Mouse (Mus musculus): ENCODE data around the gene Ctnnal1. TPM values are rescaled to one million over a fixed set of nuclear protein-coding genes. Genes with fewer than 3 reads are reported as not detected.
A peak's percentile ranks its signal among the peaks of the same experiment; 100 is the strongest.

Gene Ctnnal1
- polyA plus RNA-seq (2014; fragmentation: Nextera tagmentation; extraction: Ambion mirVana): 20.2 and 22.1 TPM in 2 replicates

DNA sequence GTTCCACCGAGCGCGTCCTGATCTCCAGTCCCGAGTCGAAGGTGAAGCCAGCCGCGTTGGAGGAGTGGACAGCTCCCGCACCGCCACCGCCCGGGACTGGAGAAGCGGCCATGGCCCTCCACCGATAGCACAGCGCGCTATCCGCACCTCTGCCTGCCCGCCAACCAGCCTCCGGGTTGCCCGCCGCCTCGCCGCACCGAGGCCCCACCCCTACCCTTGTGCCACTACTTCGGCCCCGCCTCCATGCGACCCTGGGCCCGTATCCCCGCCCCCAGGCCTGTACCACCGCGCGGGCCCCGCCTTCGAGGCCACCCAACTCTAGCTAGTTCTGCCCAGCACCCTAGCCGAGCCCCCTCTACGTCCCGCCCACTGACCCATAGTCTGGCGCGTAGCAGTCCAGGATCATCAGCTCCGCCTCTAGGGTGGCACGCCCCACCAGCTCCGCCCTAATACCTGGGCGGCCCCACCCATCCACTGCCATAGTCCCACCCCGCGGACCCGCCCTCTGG is at the start of gene Ctnnal1:
Gene Ctnnal1, minus strand, starts transcription at position 186 of the 509 bp plus-strand sequence.
- DNase-seq: peak; percentile 91
- peak; percentile 97 for ATAC-seq (ENCODE audit: insufficient read depth)
- no peak for TF ChIP-seq CTCF (IDR thresholded peaks at IDR 0.05; ENCODE audit: low read depth)
- Histone ChIP-seq H3K27ac (ENCODE audit: low read depth) (peak within 1 kb of the TSS; percentile 86), H3K27me3 (ENCODE audit: insufficient read depth, low read length) (no peaks in the 10 kb centered on the region), H3K9me3 (ENCODE audit: low read depth, low read length) (no peaks in the 10 kb centered on the region), H3K36me3 (ENCODE audit: insufficient read depth) (0 out of 2 replicates have a peak, but pooled peaks cover 2% of the 10 kb centered on the region), H3K4me3 (ENCODE audit: low read depth, low read length) (peak within 1 kb of the TSS; percentile 78), H3K4me2 (peak within 1 kb of the TSS; percentile 87), H3K9ac (peak within 1 kb of the TSS; percentile 68), H3K4me1 (ENCODE audit: insufficient read depth) (no peaks in the 10 kb centered on the region)
- WGBS: under 1% methylated on average over 44 of the region's 45 CpGs

DNA sequence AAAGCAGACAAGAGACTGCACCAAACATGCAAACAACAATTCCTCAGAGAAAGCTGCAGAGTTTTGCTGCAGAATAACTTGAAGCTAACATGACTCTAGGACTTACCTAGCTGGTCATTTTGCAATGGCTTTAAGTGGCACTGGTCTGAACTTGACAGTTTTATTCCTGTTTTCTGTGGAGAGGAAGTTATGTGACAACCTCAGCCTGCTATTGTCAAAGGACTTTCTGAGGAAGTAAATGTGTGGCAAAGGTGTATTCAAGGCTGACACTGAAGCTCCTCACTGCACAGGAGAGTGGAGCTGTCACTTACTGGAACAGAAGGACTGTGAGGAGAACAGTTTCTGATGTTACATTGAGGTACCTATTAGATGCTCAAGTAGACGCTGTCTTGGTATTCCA is 49.8 kb upstream of the Ctnnal1 start:
- no peak for TF ChIP-seq CTCF (IDR thresholded peaks at IDR 0.05; ENCODE audit: low read depth)
- H3K9ac ChIP-seq: no peak overlapping the region
- DNase-seq (no peak), ATAC-seq (ENCODE audit: insufficient read depth) (no peak)
- H3K27ac ChIP-seq (ENCODE audit: low read depth): no peak overlapping the region
- H3K27me3 ChIP-seq (ENCODE audit: insufficient read depth, low read length): no peaks in the 10 kb centered on the region
- H3K36me3 ChIP-seq (ENCODE audit: insufficient read depth): peaks cover 58% of the 10 kb centered on the region
- no peak overlapping the region for H3K4me3 ChIP-seq (ENCODE audit: low read depth, low read length)
- no peaks in the 10 kb centered on the region for H3K4me1 ChIP-seq (ENCODE audit: insufficient read depth)
- no peak overlapping the region for H3K4me2 ChIP-seq
- 78% methylated on average over 1 of the region's 1 CpGs for WGBS
- no peaks in the 10 kb centered on the region for H3K9me3 ChIP-seq (ENCODE audit: low read depth, low read length)

DNA sequence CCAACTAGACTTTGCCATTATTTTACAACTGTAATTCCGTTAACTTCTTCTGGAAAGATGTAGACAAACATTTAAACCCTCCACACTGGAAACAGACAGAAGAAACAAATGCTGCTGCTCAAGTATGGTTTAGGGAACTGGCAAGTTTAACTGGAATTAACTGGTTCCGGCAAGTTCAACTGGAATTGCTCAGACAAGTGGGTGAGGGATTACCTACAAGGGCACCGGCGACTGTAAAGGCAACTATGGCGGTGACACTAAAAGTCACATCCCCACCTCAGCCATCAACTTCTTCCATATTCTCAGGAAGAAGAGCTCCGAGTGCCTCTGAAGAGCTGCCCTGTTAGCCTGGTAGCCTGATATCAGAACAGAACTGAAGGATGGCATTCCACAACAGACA is 49.4 kb upstream of the Ctnnal1 start:
- 93% methylated on average over 6 of the region's 6 CpGs for WGBS
- Histone ChIP-seq H3K4me2 (no peak overlapping the region), H3K9ac (no peak overlapping the region), H3K9me3 (ENCODE audit: low read depth, low read length) (no peaks in the 10 kb centered on the region), H3K4me3 (ENCODE audit: low read depth, low read length) (no peak overlapping the region), H3K27me3 (ENCODE audit: insufficient read depth, low read length) (no peaks in the 10 kb centered on the region), H3K4me1 (ENCODE audit: insufficient read depth) (no peaks in the 10 kb centered on the region), H3K36me3 (ENCODE audit: insufficient read depth) (peaks cover 62% of the 10 kb centered on the region), H3K27ac (ENCODE audit: low read depth) (no peak overlapping the region)
- ATAC-seq (ENCODE audit: insufficient read depth): no peak
- TF ChIP-seq CTCF (IDR thresholded peaks at IDR 0.05; ENCODE audit: low read depth): no peak
- DNase-seq: no peak

DNA sequence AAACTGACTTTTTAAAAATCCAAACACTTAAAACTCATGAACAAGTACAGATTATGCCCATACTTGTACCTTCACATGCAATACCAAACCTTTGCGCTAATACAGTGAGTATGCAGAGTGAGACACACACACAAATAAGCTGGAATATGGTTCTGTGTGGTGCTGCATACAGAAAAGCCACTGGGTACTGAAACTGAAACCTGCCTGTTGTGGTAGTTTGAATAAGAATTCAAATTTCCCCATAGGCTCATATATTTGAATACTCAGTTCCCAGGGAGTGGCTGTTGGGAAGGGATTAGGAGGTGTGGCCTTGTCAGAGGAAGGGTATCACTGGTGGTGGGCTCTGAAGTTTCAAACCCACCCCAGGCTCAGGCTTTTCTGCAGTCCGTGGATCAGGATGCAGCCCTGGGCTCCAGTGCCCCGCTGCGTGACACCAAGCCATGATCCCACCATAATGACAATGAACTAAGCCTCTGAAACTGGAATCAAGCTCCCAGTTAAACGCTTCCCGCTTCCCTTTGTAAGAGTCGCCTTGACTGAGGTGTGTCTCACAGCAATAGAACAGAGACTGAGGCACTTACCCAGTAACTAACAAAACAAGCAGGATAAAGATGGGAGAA is 47.5 kb upstream of the Ctnnal1 start:
- 93% methylated on average over 7 of the region's 7 CpGs for WGBS
- no peak for ATAC-seq (ENCODE audit: insufficient read depth)
- Histone ChIP-seq H3K36me3 (ENCODE audit: insufficient read depth) (peaks cover 77% of the 10 kb centered on the region), H3K27ac (ENCODE audit: low read depth) (no peak overlapping the region), H3K4me1 (ENCODE audit: insufficient read depth) (no peaks in the 10 kb centered on the region), H3K9me3 (ENCODE audit: low read depth, low read length) (no peaks in the 10 kb centered on the region), H3K4me2 (no peak overlapping the region), H3K9ac (no peak overlapping the region), H3K4me3 (ENCODE audit: low read depth, low read length) (no peak overlapping the region), H3K27me3 (ENCODE audit: insufficient read depth, low read length) (no peaks in the 10 kb centered on the region)
- no peak for DNase-seq
- no peak for TF ChIP-seq CTCF (IDR thresholded peaks at IDR 0.05; ENCODE audit: low read depth)

DNA sequence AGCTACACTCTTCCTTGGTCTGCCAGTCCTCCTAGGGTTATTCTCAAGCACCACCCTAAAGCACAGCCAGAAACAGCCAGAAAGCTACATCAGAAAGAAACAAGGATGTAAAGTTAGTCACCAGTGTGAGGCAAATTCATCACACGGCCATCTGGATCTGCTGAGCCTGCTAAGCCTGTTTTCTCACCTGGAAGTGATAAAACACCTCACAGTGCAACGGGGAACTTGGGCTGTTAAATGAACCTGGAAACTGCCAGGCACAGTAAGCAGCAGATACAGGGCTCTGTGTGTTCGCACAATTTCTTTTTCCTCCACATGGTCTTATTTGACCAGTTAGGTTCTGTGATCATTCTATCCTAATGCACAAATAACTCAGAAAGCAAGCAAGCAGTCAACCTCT is 44.6 kb upstream of the Ctnnal1 start:
- no peak for DNase-seq
- H3K9ac ChIP-seq: no peak overlapping the region
- no peaks in the 10 kb centered on the region for H3K27me3 ChIP-seq (ENCODE audit: insufficient read depth, low read length)
- no peak overlapping the region for H3K4me3 ChIP-seq (ENCODE audit: low read depth, low read length)
- ATAC-seq (ENCODE audit: insufficient read depth): no peak
- TF ChIP-seq CTCF (IDR thresholded peaks at IDR 0.05; ENCODE audit: low read depth): no peak
- no peak overlapping the region for H3K27ac ChIP-seq (ENCODE audit: low read depth)
- WGBS: 82% methylated on average over 3 of the region's 3 CpGs
- H3K9me3 ChIP-seq (ENCODE audit: low read depth, low read length): no peaks in the 10 kb centered on the region
- no peaks in the 10 kb centered on the region for H3K4me1 ChIP-seq (ENCODE audit: insufficient read depth)
- peaks cover 78% of the 10 kb centered on the region for H3K36me3 ChIP-seq (ENCODE audit: insufficient read depth)
- no peak overlapping the region for H3K4me2 ChIP-seq

DNA sequence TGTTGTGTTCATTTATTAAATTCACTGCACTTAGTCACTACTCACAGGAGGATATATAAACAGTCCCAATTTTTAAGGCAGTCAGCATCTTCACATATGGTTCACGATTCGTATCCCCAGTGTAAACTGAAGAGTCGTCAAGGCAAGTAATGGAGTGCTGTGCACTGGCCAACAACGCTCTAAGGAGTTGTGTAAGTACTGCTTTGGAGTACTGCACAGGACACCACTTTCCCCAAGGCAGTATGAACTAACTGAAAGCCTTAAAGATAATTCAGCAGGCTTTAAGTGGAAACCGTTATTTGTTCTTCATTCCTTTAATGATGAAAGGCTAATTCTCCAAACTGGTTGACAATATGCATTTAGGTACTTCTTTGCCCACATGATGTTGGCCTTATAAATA is 42.7 kb upstream of the Ctnnal1 start:
- Histone ChIP-seq H3K4me1 (ENCODE audit: insufficient read depth) (no peaks in the 10 kb centered on the region), H3K4me2 (no peak overlapping the region), H3K9me3 (ENCODE audit: low read depth, low read length) (no peaks in the 10 kb centered on the region), H3K9ac (no peak overlapping the region), H3K4me3 (ENCODE audit: low read depth, low read length) (no peak overlapping the region), H3K27me3 (ENCODE audit: insufficient read depth, low read length) (no peaks in the 10 kb centered on the region), H3K36me3 (ENCODE audit: insufficient read depth) (peaks cover 79% of the 10 kb centered on the region), H3K27ac (ENCODE audit: low read depth) (no peak overlapping the region)
- no peak for DNase-seq
- 77% methylated on average over 5 of the region's 5 CpGs for WGBS
- no peak for ATAC-seq (ENCODE audit: insufficient read depth)
- no peak for TF ChIP-seq CTCF (IDR thresholded peaks at IDR 0.05; ENCODE audit: low read depth)

DNA sequence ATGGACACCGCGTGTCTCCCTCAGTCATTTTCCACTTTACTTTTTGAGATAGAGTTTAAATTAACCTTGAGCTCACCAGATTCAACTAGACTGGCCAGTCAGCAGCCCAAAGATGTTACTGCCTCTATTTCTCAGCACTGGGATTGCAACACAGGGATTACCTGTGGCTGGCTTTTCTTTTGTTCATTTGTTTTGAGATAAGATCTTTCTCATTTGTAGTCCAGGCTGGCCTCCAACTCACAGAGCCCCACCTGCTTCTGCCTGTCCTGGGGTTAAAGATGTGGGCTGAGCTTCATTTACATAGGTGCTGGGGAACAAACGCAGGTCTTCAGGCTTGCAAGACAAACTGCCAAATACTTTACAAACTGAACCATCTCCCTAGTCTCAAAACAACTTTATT is 41.9 kb upstream of the Ctnnal1 start:
- WGBS: 86% methylated on average over 3 of the region's 3 CpGs
- TF ChIP-seq CTCF (IDR thresholded peaks at IDR 0.05; ENCODE audit: low read depth): no peak
- no peak overlapping the region for H3K4me3 ChIP-seq (ENCODE audit: low read depth, low read length)

More for the DNA sequence above, 41.9 kb upstream of the Ctnnal1 start:
- no peak for ATAC-seq (ENCODE audit: insufficient read depth)
- no peaks in the 10 kb centered on the region for H3K4me1 ChIP-seq (ENCODE audit: insufficient read depth)
- peaks cover 82% of the 10 kb centered on the region for H3K36me3 ChIP-seq (ENCODE audit: insufficient read depth)
- H3K27me3 ChIP-seq (ENCODE audit: insufficient read depth, low read length): no peaks in the 10 kb centered on the region
- H3K9me3 ChIP-seq (ENCODE audit: low read depth, low read length): no peaks in the 10 kb centered on the region
- H3K4me2 ChIP-seq: no peak overlapping the region
- no peak overlapping the region for H3K9ac ChIP-seq
- H3K27ac ChIP-seq (ENCODE audit: low read depth): no peak overlapping the region
- no peak for DNase-seq

Measured in lung, embryonic 14.5 days (tissue).